28 mouse cellular contexts compared by ENCODE assay signal in the genomic region with DNA sequence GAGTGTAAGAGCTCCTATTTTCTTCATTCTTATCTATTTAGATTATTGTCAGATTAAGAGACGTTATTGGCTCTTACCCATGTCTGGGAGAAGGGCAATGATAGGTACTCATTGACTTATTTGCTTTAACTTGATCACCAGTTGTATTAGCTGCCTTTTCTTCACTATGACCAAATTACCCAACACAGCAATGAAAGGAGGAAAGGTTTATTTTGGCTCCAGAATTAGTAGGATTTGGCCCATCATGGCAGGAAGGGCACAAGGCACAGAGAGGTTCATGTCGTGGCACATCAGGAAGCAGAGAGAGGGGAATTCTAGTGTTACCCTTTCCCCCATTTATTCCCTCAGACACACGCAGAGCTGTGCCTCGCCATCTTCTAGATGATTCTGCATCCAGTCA. TPM values are rescaled to one million over a fixed set of nuclear protein-coding genes. Genes with fewer than 3 reads are reported as not detected.
"Had no signal": no experiment of that assay in that cellular context is flagged by ENCODE, and none has a peak within 500 bp of the region (broad histone marks: within the 10 kb centered on the region; RNA-seq: fewer than 3 reads in every experiment).

No protein-coding gene starts in this region.

- H3K4me2 ChIP-seq: heart, embryonic 12.5 days; hindbrain, embryonic 13.5 days; hindbrain, embryonic 15.5 days; kidney, embryonic 15.5 days; limb, embryonic 12.5 days; liver, embryonic 13.5 days; liver, embryonic 15.5 days had no signal

- ATAC-seq: hindbrain, postnatal 0 days; intestine, embryonic 16.5 days; liver, postnatal 0 days had no signal

- H3K9ac ChIP-seq: heart, embryonic 12.5 days; hindbrain, embryonic 13.5 days; hindbrain, embryonic 15.5 days; kidney, embryonic 15.5 days; limb, embryonic 12.5 days; liver, embryonic 13.5 days; liver, embryonic 15.5 days; liver, postnatal 0 days had no signal

- H3K4me3 ChIP-seq: gastrocnemius, adult 2 months; heart, embryonic 10.5 days; heart, embryonic 12.5 days; hindbrain, embryonic 13.5 days; hindbrain, embryonic 15.5 days; kidney, embryonic 15.5 days; left cerebral cortex, adult 2 months; limb, embryonic 10.5 days; limb, embryonic 12.5 days; liver, embryonic 13.5 days; liver, embryonic 15.5 days had no signal

- DNase-seq: gastrocnemius, adult 2 months; gastrocnemius, postnatal 10 days; gastrocnemius, postnatal 25 days; heart, adult 18-20 months; heart, postnatal 10 days; kidney, adult 11 months; kidney, adult 2 months; kidney, adult 9 months; kidney, postnatal 14 days; kidney, postnatal 36 days; layer of hippocampus, adult 9-11 months; liver; liver, embryonic 13.5 days; liver, postnatal 0 days had no signal

- H3K9me3 ChIP-seq: heart, embryonic 10.5 days; heart, embryonic 12.5 days; hindbrain, embryonic 13.5 days; hindbrain, embryonic 15.5 days; kidney, embryonic 15.5 days; limb, embryonic 10.5 days; limb, embryonic 12.5 days; liver, embryonic 13.5 days; liver, embryonic 15.5 days had no signal

- H3K27ac ChIP-seq: gastrocnemius, adult 2 months; heart, embryonic 10.5 days; hindbrain, embryonic 13.5 days; hindbrain, embryonic 15.5 days; hindbrain, postnatal 0 days; kidney, embryonic 15.5 days; kidney, postnatal 0 days; left cerebral cortex, adult 2 months; limb, embryonic 10.5 days; limb, embryonic 12.5 days; liver, embryonic 13.5 days; liver, embryonic 15.5 days had no signal

- H3K36me3 ChIP-seq: heart, embryonic 10.5 days; heart, embryonic 12.5 days; hindbrain, embryonic 13.5 days; hindbrain, embryonic 15.5 days; kidney, embryonic 15.5 days; limb, embryonic 10.5 days; limb, embryonic 12.5 days; liver, embryonic 13.5 days; liver, embryonic 15.5 days had no signal

- H3K4me1 ChIP-seq: liver, embryonic 15.5 days had no signal

RNA-seq across cellular contexts. Expression of a gene that starts 1.8 kb away (rescaled TPM):
- total RNA-seq: heart, postnatal 10 days; heart, postnatal 25 days; hematopoietic stem cell, adult 5-6 weeks had no signal
- polyA plus RNA-seq: liver, embryonic 15.5 days; liver, postnatal 0 days had no signal
